Mouse (Mus musculus): ENCODE results near the gene Pogz. TPM values are rescaled to one million over a fixed set of nuclear protein-coding genes. Genes with fewer than 3 reads are reported as not detected.
A peak's percentile ranks its signal among the peaks of the same experiment; 100 is the strongest.
"Not testable (repeated sequence)": the region's sequence is repeated elsewhere in the genome, so short reads cannot be mapped to it uniquely, and the experiment has no call there.

Gene Pogz
- polyA plus RNA-seq, 1 experiment, result 8.0 TPM

DNA sequence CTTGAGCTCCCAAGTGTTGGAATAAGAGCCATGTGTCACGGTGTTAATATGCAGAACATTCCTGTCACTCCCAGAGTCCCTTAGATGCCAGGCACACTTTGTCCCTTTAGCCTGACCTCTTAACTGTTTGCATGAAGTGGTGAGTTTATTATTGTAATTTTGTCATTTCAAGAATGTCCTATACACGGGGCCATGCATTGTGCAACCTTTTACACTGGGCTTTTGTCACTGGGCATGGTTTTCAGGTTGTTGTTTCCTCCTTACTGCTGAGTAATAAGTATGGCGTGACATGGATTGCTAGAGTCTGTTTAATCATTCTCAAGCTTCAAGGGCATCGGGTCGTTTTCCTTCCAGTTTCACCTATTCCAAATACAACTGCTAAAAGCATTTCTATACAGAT lies 76.4 kb downstream of the Pogz start:
- Histone ChIP-seq H3K27ac (ENCODE audit: insufficient read depth, low read depth, low read length) (peak overlapping the region; percentile 46), H3K36me3 (ENCODE audit: control insufficient read depth, insufficient read depth, low read length) (no peaks in the 10 kb centered on the region), H3K4me3 (ENCODE audit: low read depth, low read length) (no peak overlapping the region), H3K4me1 (ENCODE audit: control insufficient read depth, insufficient read depth, insufficient read length, low read length) (peaks cover 7% of the 10 kb centered on the region; the same call in 1 of the 2 replicates), H3K27me3 (ENCODE audit: control insufficient read depth, insufficient read depth, low read length) (no peaks in the 10 kb centered on the region)
- 21% methylated on average over 5 of the region's 5 CpGs for WGBS
- TF ChIP-seq CTCF (IDR thresholded peaks at IDR 0.05; ENCODE audit: extremely low read depth, insufficient read length, insufficient replicate concordance, low read depth, low read length), result no peak
- no peak for TF ChIP-seq POLR2A (IDR thresholded peaks at IDR 0.05; ENCODE audit: low read depth, low read length)

DNA sequence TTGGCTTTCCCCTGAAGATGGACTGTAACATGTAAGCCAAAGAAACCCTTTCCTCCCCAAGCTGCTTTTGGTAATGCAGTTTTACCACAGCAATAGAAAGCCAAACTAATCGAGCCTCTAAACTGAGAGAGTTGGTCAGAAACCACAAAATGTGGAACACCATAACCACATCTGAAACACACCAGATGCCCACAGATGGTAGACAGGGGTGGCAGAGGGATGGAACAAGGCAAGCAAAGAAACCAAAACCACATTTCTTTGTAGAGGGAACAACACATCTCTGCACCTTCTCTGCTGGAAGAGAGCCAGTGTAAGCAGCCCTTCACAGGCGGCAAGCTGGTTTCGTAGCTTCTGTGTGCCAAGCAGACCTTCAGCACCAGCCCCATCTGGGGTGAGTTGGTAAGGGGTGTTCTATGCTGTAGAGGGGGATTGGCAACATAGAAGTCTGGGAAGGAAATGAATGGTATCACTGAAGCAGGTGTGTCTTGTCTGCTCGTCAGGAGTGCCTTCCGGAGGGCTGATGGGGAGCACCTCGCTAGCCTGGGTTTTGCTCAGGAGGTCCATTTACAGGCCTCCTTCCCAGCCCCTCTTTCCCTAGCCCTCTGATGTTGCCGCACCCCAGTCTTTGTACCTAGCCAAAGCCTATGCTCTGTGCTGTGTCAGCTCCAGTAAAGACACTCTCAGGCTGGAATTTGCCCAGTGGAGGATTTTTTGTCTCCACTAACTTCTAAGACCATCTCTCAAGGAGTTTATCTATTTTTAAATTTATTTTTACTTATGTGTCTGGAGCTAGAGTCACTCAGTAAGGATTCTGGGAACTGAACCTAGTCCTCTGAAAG lies 78.8 kb downstream of the Pogz start:
- H3K4me1 ChIP-seq (ENCODE audit: control insufficient read depth, insufficient read depth, insufficient read length, low read length), result peaks cover 9% of the 10 kb centered on the region; the same call in 1 of the 2 replicates
- no peaks in the 10 kb centered on the region for H3K27me3 ChIP-seq (ENCODE audit: control insufficient read depth, insufficient read depth, low read length)
- H3K4me3 ChIP-seq (ENCODE audit: low read depth, low read length), result no peak overlapping the region
- 57% methylated on average over 7 of the region's 7 CpGs for WGBS
- TF ChIP-seq CTCF (IDR thresholded peaks at IDR 0.05; ENCODE audit: extremely low read depth, insufficient read length, insufficient replicate concordance, low read depth, low read length), result no peak
- TF ChIP-seq POLR2A (IDR thresholded peaks at IDR 0.05; ENCODE audit: low read depth, low read length), result no peak
- H3K36me3 ChIP-seq (ENCODE audit: control insufficient read depth, insufficient read depth, low read length), result no peaks in the 10 kb centered on the region
- H3K27ac ChIP-seq (ENCODE audit: insufficient read depth, low read depth, low read length), result no peak overlapping the region

DNA sequence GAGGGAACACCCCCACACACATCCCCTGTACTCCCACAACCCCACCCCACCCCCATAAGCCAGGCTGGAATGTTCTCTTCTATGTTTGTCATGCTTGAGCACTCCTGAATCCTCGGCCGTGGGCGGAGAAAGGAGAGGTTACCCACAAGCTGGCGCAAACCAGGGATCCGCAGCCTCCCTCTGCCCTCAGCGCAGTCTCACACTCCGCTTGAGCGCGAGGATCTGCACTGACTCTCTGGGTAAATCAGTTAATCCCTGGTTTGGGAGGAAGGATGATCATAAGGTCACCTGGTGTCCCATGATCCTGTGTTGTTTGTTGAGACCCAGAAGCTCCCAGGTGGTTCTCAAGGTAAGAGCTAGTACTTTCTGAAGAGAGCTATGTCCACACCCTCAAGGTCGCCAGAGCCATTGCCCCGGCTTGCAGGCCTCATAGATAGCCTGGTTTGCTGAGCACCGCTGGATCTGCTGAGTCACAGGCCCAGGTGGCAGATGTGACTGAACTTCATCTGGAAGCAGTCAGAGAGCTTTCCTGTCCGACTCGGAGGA lies 80.5 kb downstream of the Pogz start:
- H3K27ac ChIP-seq (ENCODE audit: insufficient read depth, low read depth, low read length), result no peak overlapping the region
- no peaks in the 10 kb centered on the region for H3K27me3 ChIP-seq (ENCODE audit: control insufficient read depth, insufficient read depth, low read length)
- no peak for TF ChIP-seq CTCF (IDR thresholded peaks at IDR 0.05; ENCODE audit: extremely low read depth, insufficient read length, insufficient replicate concordance, low read depth, low read length)
- no peak for TF ChIP-seq POLR2A (IDR thresholded peaks at IDR 0.05; ENCODE audit: low read depth, low read length)
- H3K4me3 ChIP-seq (ENCODE audit: low read depth, low read length), result no peak overlapping the region
- peaks cover 9% of the 10 kb centered on the region; the same call in 1 of the 2 replicates for H3K4me1 ChIP-seq (ENCODE audit: control insufficient read depth, insufficient read depth, insufficient read length, low read length)
- WGBS, result 76% methylated on average over 14 of the region's 14 CpGs
- H3K36me3 ChIP-seq (ENCODE audit: control insufficient read depth, insufficient read depth, low read length), result no peaks in the 10 kb centered on the region

DNA sequence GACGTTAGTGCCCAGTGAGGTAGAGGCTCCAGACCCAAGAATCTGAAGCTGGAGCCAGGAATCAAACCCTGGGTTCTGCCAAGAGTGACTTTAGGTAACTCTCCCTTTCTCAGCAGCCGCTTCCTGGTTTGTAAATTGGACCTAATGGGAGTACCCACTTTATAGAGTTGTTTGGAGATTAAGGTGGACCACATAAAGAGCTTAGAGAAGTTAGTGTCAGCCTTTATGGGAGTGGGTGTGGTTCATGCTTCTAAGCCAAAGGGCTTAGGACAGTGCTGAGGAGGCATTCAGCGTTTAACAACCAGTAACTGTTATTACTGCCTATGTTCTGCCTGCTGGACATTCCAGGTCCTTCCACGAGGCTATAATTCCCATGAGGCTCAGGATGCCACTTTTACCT lies 81.5 kb downstream of the Pogz start:
- H3K4me3 ChIP-seq (ENCODE audit: low read depth, low read length), result no peak overlapping the region
- H3K4me1 ChIP-seq (ENCODE audit: control insufficient read depth, insufficient read depth, insufficient read length, low read length), result peaks cover 9% of the 10 kb centered on the region; the same call in 1 of the 2 replicates
- H3K27ac ChIP-seq (ENCODE audit: insufficient read depth, low read depth, low read length), result no peak overlapping the region
- TF ChIP-seq POLR2A (IDR thresholded peaks at IDR 0.05; ENCODE audit: low read depth, low read length) (no peak), CTCF (IDR thresholded peaks at IDR 0.05; ENCODE audit: extremely low read depth, insufficient read length, insufficient replicate concordance, low read depth, low read length) (no peak)
- 49% methylated on average over 4 of the region's 4 CpGs for WGBS
- no peaks in the 10 kb centered on the region for H3K27me3 ChIP-seq (ENCODE audit: control insufficient read depth, insufficient read depth, low read length)
- H3K36me3 ChIP-seq (ENCODE audit: control insufficient read depth, insufficient read depth, low read length), result no peaks in the 10 kb centered on the region

DNA sequence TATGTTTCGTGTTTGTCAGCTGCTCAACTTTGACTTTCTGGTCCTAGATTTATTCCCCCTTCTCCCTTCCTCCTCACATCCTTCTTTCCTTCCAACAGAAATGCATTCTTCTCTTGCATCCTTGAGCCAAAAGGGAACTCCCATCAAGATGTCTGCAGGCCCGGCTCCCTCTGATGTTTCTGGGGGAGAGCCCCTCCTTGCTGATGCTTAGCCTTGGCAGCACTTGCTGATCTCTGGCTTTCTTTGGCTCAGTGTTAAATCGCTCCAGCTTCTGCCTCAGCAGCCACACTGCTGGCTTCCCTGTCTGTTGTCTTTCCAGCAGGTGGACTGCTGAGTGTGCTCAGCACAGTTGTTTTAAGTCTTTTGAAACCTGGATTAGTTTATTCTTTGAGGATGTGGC lies 83.7 kb downstream of the Pogz start:
- H3K27me3 ChIP-seq (ENCODE audit: control insufficient read depth, insufficient read depth, low read length), result no peaks in the 10 kb centered on the region
- WGBS, result 66% methylated on average over 3 of the region's 3 CpGs
- no peak overlapping the region for H3K27ac ChIP-seq (ENCODE audit: insufficient read depth, low read depth, low read length)
- peaks cover 6% of the 10 kb centered on the region; the same call in 1 of the 2 replicates for H3K4me1 ChIP-seq (ENCODE audit: control insufficient read depth, insufficient read depth, insufficient read length, low read length)
- no peaks in the 10 kb centered on the region for H3K36me3 ChIP-seq (ENCODE audit: control insufficient read depth, insufficient read depth, low read length)
- TF ChIP-seq POLR2A (IDR thresholded peaks at IDR 0.05; ENCODE audit: low read depth, low read length) (no peak), CTCF (IDR thresholded peaks at IDR 0.05; ENCODE audit: extremely low read depth, insufficient read length, insufficient replicate concordance, low read depth, low read length) (no peak)
- H3K4me3 ChIP-seq (ENCODE audit: low read depth, low read length), result no peak overlapping the region

DNA sequence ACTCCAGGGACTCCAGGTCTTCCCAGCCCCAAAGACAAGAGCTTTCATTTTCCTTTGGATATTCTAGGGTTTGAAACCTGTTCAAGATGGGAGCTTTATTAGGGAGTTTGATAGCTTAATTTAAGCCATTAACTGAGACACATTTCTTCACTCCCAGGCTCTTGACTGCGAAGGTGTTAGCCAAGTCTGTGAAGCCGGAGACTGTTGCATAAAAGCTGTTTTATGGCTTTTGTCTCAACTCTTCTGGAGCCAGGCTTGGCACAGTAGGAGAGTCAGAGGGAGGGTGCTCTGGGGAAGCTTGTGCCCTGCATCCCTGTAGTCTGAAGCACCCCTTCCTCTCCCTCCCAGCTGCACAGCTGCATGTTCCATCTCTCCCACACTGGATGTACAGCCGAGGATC lies 85.0 kb downstream of the Pogz start:
- peaks cover 6% of the 10 kb centered on the region; the same call in 1 of the 2 replicates for H3K4me1 ChIP-seq (ENCODE audit: control insufficient read depth, insufficient read depth, insufficient read length, low read length)
- H3K27ac ChIP-seq (ENCODE audit: insufficient read depth, low read depth, low read length), result no peak overlapping the region
- TF ChIP-seq CTCF (IDR thresholded peaks at IDR 0.05; ENCODE audit: extremely low read depth, insufficient read length, insufficient replicate concordance, low read depth, low read length) (no peak), POLR2A (IDR thresholded peaks at IDR 0.05; ENCODE audit: low read depth, low read length) (no peak)
- H3K4me3 ChIP-seq (ENCODE audit: low read depth, low read length), result no peak overlapping the region
- H3K36me3 ChIP-seq (ENCODE audit: control insufficient read depth, insufficient read depth, low read length), result no peaks in the 10 kb centered on the region
- H3K27me3 ChIP-seq (ENCODE audit: control insufficient read depth, insufficient read depth, low read length), result no peaks in the 10 kb centered on the region
- WGBS, result 35% methylated on average over 3 of the region's 3 CpGs

DNA sequence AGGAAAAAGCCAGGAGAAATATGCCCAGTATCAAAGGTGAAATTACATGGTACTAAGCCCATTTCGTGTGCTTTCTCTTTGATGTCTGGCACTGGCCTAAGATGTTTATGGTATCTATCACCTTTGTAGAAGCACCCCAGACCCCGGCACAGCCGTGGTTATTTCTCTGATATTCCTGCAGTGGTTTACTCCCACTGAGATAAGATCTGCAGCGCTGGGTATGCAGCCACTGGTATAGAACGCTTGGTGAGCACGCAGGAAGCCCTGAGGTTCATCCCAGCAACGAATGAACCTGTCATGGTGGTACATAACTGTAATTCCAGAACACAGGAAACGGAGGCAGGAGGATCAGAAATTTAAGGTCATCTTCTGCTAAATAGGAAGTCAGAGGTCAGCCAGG lies 87.3 kb downstream of the Pogz start:
- 21% methylated on average over 8 of the region's 8 CpGs for WGBS
- Histone ChIP-seq H3K4me3 (ENCODE audit: low read depth, low read length) (no peak overlapping the region), H3K36me3 (ENCODE audit: control insufficient read depth, insufficient read depth, low read length) (no peaks in the 10 kb centered on the region), H3K27ac (ENCODE audit: insufficient read depth, low read depth, low read length) (no peak overlapping the region), H3K4me1 (ENCODE audit: control insufficient read depth, insufficient read depth, insufficient read length, low read length) (0 out of 2 replicates have a peak, but pooled peaks cover 3% of the 10 kb centered on the region), H3K27me3 (ENCODE audit: control insufficient read depth, insufficient read depth, low read length) (no peaks in the 10 kb centered on the region)
- TF ChIP-seq CTCF (IDR thresholded peaks at IDR 0.05; ENCODE audit: extremely low read depth, insufficient read length, insufficient replicate concordance, low read depth, low read length) (no peak), POLR2A (IDR thresholded peaks at IDR 0.05; ENCODE audit: low read depth, low read length) (no peak)

DNA sequence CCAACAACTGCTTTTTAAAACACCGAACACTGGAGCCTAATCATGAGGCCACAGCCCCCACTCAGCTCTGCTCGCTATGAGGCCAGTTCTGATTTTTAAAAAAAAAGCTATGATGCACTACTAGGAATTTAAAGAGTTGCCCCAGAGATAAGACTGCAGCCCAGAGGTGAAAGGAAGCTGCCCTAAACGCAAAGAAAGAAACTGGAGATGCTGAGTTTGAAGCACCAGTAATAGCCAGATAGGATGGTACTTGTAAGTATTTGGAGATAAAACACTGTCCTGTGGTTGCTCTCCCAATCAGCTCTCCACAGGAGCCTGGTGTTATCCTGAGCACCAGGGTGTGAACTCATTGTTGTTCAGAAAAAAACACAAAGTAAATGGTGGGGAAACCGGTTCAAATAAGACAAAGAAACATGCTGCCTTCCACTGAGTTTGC lies 89.0 kb downstream of the Pogz start:
- not testable (repeated sequence) for H3K27me3 ChIP-seq (ENCODE audit: control insufficient read depth, insufficient read depth, low read length); H3K4me3 ChIP-seq (ENCODE audit: low read depth, low read length); H3K27ac ChIP-seq (ENCODE audit: insufficient read depth, low read depth, low read length); H3K36me3 ChIP-seq (ENCODE audit: control insufficient read depth, insufficient read depth, low read length); H3K4me1 ChIP-seq (ENCODE audit: control insufficient read depth, insufficient read depth, insufficient read length, low read length)
- 75% methylated on average over 4 of the region's 4 CpGs for WGBS

DNA sequence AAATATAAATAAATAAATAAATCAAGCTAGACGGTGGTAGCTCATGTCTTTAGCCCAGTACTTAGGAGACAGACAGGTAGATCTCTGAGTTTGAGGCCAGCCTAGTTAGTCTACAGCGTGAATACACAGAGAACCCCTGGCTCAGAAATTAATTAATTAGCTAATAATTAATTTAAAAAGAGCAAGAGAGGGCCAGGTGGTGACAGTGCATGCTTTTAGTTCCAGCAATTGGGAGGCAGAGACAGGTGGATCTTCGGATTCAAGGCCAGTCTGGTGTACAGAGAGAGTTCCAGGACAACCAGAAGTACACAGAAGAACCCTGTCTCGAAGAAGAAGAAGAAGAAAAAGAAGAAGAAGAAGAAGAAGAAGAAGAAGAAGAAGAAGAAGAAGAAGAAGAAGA lies 91.6 kb downstream of the Pogz start:
- H3K27me3 ChIP-seq (ENCODE audit: control insufficient read depth, insufficient read depth, low read length); H3K27ac ChIP-seq (ENCODE audit: insufficient read depth, low read depth, low read length); H3K4me3 ChIP-seq (ENCODE audit: low read depth, low read length); H3K36me3 ChIP-seq (ENCODE audit: control insufficient read depth, insufficient read depth, low read length): not testable (repeated sequence)
- WGBS, result 90% methylated on average over 4 of the region's 4 CpGs
- H3K4me1 ChIP-seq (ENCODE audit: control insufficient read depth, insufficient read depth, insufficient read length, low read length), result peaks cover 11% of the 10 kb centered on the region
